Mouse (Mus musculus): Measurements from ENCODE around the gene Gimap5. TPM values are rescaled to one million over a fixed set of nuclear protein-coding genes. Genes with fewer than 3 reads are reported as not detected.

The Gimap5 gene
- 1 to 10 TPM in 1 of 2 experiments, under 1 TPM in 1; 0.89 to 1.4 TPM for total RNA-seq (2021)
- long read RNA-seq, experiment 1 = 0 reads
- long read RNA-seq, experiment 2 = 0 reads

DNA sequence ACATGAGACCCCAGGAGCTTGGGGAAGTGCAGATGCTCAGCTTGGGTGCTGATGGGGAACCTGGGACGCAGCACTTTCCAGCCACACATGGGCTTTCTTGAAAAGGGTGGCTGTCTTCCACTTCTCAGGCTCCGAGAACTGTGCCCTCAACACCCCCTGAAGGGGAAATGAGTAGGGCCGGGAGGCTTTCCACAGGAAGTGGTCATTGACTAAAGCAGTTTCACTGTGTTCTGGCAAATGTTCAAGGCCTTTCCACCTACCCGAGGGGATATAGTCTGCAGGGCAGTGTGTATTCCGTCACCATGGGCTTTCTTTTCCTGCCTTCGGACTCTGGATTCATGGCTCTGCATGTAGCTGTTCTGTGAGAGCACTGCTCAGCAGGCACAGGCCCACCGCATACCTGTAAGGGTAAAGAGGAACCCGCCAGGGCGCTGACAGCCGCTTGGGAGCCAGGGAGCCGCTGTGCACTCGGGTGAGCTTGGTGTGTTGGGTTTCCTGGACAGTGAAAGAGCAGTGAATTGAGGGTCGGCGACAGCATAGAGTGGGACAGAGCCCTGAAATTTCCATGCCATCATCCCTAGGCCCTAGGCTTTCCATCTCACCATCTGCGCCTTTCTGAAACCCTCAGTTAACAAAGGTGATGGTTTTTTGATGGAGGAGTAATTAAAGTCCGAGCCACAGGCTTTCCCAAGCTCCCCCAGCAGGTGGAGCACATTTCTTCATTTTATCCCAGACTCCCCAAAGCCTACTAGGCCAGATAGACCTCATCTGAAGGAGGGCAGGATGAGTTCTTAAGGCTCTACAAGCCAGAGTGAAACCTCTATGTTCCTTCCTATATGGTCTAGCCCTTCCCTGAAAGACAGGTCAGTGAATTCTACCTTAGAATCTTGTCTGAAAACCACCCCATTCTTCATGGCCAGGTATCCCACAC, at the start of gene Gimap5:
Gene Gimap5, plus strand, starts transcription at position 239 of the 931 bp plus-strand sequence.
- peak in 1 of 2 experiments; percentile 22 for DNase-seq (ENCODE audit: low spot score in 2 of 2)

DNA sequence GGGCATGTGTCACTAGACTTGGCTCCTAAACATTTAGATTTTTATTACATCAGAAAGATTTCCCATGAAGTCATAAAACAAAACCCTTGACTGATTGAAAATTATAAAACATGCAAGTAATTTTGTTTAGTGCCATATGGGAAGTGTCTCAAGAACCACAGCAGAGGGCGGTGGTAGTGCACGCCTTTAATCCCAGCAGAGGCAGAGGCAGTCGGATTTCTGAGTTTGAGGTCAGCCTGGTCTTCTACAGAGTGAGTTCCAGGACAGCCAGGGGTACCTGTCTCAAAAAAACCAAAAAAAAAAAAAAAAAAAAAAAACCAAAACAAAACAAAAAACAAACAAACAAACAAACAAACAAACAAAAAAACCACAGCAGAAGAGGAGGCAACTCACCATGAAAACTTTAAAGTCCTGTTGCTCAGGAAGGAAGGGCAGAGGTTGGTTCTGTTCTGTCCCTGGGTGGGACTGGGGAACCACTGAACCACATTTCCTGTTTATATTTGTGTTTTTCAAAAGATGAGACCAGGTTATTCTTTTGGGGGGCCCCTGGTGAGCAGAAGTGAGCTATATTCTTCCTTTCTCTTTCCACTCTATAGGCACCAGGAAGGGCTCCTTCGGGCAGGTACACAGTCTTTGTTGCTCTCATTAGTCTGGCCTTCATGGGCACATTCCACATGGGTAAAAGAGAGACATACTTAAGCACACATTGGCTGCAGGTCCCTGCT, 49.0 kb upstream of the Gimap5 start:
- DNase-seq (ENCODE audit: low spot score in 2 of 2) = no peak

DNA sequence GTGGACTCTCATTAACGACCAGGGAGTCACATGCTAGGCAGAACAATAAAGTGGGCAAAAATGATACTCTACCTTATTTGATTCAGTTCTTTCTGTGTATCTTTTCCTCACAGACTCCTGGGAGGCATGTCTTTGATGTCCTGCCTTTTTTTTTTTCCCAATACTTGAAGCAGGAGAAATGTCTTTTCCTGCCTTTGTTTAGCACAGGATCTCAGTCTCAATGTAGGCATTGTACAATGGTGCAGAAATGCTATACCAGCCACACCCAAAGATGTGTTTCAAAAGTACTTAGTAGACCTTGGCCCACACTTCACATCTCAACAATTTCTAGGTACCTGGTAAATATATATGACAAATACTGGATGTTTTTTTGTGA, 48.5 kb upstream of the Gimap5 start:
- no peak for DNase-seq (ENCODE audit: low spot score in 2 of 2)

DNA sequence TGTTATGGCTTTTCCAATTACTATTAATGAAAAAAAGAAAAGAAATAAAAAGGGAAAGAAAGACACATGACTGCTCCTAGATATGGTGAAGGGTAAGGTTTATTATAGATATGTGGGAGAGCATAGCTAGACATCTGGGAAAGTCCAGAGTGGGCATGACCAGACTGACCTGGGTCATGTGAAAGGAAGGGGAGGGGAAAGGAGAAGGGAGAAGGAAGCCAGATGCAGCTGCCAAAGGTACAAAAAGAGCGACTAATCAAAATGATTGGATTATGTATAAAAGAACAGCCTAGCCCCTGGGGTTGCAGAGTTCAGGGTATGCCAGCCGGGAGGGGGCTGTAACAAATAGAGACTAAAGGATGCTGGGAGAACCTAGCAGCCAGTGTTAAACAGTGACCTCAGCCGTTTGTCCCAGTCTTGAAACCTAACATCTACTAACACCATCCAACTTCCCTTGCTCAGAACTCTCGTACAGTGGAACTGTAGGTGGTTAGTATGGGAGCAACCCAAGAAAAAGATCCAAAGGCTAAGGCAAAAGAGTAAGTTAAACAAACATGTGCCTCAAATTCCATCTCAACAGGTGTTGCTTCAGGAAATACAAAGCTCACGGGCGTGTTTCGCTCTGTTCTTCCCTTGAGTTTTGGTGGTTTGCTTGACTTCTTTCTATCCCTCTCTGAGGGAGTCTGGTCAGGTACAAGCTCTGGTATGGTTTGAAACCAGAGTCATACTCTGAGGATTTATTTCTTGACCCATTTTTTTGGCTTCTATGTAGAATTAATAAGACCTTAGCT, 47.7 kb upstream of the Gimap5 start:
- no peak for DNase-seq (ENCODE audit: low spot score in 2 of 2)

DNA sequence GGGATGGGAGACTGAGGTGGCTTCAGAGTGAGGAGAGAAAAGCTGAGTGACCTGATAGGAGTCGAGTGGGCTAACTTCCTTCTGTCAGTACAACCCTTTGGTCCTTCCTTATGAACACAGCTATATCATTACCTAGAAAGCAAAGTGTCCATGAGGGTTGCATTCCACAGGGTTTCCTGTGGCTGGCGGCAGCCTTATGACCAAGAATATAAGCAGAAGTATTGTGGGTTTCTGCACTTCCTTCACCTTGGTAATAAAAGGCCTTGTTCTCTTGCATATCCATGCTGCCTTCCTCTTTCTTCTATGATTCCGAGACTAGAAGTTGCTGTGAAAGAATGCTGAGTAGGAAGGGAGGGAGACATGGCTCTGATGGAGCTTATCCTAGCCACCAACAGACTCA, 47.1 kb upstream of the Gimap5 start:
- no peak for DNase-seq (ENCODE audit: low spot score in 2 of 2)

DNA sequence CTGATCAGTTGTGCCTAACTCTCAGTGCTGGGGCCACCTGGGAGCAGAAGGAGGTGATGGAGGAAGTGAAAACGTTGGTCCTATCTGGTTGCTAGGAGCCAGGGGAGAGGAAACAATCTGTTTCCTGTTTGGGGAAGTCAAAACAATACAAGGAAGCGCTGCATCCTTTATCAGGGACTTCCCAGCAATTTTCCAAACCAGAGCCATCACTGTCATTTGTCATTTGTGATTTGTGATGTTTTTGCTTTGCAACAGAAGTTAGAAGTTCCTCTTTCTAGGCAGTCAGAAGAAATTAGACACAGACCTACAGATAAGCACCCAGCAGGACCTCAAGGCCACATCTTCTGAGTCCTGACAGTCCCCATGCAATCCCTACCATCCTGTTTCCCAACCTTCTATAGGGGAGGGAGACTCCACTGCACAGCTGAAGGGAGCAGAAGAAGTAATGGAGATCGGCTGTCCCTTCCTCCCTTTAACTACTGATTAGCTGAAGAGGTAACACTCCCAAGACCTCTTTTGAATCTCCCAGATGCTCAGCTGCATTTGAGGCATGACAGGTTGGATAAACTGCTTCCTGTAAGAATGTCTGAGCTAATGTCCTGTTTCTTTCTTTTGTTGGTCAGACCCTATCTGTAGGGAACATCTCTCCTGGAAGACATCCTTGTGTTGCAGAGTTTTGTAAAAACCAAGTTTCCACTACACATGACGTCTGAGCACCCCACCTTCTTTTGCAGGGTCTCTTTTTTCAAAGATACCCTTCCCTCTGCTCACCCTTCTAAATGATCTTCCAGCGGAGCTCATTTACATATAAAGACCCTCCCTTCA, 45.5 kb upstream of the Gimap5 start:
- no peak for DNase-seq (ENCODE audit: low spot score in 2 of 2)

DNA sequence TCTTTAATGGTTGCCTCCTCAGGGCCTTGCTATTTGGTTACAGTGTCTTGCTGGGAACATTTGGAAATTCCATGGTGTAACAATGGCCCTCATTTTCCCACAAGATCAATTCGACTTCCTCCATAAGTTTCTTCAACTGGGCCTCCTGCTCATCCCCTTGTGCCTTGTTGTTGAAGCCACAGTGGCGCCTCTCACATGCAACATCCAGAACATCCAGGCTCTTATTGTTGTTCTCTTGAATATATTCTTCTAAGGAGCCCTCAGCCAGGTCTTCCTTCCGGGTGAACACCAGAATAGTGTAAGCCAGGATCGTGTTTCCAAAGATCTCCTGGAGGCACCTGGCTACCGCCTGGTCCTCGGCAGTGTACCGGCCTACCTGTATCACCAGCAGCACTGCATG, 43.9 kb upstream of the Gimap5 start:
- no peak for DNase-seq (ENCODE audit: low spot score in 2 of 2)

DNA sequence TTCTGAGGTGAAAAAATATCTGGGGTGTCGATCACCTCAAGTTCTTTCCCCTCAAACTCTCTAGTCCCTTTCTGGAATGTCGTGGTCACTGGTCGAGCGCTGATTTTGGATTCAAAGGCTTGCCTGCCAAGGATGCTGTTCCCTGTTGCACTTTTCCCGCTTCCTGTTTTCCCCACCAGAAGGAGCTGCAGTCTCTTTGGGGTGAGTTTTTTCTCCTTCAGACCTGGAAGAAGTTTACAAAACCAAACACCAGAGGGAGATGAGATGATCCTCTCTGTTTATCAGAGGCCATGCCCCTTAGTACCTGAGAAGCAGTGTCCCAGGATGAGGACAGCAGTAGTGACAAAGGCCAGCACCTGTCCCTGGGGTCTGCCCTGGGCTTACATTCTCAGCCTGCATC, 43.4 kb upstream of the Gimap5 start:
- DNase-seq (ENCODE audit: low spot score in 2 of 2) = no peak

DNA sequence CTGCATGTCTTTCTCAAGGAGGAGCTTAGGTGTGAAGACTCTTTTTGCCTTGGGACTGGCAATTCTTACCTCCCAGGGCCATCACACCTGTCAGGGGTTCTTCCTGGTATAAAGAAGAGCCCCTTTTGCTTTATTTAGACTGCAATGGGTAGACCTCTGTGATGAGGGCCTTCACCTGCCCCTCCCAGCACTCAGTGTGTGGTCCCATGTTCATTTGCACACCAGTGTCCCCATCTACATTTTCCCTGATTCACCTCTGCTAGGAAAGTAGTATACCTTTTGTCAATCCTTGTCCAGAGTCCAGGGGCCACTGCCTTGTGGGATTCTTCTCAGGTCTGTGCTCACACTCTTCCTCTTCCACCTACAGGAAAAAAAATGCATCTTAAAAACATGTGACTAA, 41.9 kb upstream of the Gimap5 start:
- no peak for DNase-seq (ENCODE audit: low spot score in 2 of 2)

DNA sequence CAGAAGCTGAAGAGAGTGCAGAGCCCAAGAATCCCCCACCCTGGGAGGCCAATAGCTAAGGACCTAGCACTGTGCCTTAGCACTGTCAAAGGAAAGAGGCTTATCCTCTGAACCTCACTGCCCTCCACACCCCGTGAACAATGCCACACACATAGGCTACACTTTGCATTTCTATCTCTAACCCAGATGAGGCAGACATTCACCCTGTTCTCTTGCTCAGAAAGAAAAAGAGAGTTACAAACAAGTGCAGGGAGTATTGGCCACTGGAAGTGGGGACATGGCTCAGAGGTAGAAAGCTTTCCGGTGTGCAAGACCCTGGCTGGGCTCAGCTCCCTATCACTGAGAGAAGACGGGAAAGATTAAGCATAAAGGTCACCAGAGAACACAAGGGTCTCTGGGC, 39.9 kb upstream of the Gimap5 start:
- no peak for DNase-seq (ENCODE audit: low spot score in 2 of 2)

DNA sequence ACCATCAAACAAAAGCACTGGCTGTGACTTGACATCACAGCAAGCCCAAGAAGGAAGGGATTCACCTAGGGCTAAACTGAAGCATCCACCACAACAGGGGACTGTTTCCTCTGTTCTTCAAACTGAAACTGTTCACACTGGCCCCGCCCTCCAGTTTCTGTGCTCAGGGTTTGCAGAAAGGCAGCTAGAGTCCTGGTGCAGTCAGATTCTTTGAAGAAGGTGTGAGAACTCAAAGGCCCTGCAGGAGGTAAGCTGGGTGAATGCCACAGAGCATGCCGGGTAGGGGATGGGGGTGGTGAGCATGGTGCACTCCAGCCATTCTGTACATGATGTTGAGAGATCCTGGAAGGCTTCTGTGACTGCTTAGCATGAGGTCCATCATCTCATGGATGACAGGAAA, 27.5 kb upstream of the Gimap5 start, which contains the start of the genes Gm28053 and Gimap7:
Gene Gm28053, plus strand, starts transcription at position 153 of the 400 bp plus-strand sequence.
Gene Gimap7, plus strand, starts transcription at position 167 of the 400 bp plus-strand sequence.
- no peak for DNase-seq (ENCODE audit: low spot score in 2 of 2)

DNA sequence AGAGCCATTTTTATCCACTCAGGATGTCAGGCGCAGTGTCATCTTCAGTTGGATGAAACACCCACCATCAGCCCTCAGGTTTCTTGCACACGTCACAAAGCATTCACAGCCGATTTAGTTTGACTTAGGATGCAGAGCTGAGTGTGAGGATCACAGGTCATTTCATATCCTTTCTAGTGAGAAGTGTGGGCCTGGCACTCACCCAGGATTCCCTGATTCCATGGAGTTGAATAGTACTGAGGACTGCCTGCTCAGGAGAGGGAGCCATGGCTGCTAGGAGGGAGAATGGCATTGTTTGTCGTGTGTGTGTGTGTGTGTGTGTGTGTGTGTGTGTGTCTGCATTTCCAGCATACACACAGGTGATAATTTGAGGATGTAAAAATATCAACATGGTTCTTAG, 25.7 kb upstream of the Gimap5 start:
- no peak for DNase-seq (ENCODE audit: low spot score in 2 of 2)

DNA sequence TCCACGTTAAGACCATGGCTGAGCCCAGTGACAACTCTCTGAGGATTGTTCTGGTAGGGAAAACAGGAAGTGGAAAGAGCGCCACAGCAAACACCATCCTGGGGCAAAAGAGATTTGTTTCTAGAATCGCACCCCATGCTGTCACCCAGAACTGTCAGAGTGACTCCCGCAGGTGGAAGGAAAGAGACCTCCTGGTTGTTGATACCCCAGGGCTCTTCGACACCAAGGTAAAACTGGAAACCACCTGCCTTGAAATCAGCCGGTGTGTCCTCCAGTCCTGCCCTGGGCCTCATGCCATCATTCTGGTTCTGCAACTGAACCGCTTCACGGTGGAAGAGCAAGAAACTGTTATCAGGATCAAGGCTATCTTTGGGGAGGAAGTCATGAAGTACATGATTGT, 22.5 kb upstream of the Gimap5 start:
- DNase-seq (ENCODE audit: low spot score in 2 of 2) = no peak

DNA sequence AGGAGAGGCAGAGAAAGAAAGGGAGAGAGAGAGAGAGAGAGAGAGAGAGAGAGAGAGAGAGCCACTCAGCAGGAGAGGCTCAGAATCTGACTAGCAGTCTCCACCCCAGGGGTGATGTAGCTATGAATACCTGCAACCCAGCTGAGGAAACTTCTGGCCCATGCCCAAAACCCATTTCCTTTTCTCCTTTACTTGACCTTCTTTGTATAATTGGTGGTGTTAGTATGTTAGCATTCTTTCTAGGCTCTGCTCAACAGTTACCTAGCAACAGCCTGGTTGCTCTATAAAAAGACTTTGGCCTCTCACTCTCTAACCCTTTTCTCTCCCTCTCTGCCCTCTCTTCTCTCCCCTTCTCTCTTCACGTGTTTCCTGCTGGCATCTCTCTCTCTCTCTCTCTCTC, 20.5 kb upstream of the Gimap5 start:
- no peak for DNase-seq (ENCODE audit: low spot score in 2 of 2)

DNA sequence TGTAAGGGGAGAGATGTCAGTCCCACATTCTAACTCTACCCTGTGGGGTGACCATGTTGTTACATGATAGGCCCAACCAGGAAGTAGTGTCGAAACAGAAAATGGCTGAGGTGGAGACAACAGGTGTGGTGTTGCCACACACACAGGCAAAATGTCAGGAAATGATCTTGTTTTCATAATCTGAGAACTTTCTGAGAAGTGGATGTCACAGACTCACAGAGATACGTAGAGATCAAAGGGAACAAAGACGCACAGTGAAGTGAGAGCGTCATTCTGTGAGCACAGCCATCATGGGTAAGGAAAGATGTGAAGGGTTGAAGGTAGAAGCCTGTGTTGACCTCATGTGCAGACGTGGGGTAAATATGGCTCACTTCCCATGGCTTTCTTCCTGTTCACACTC, 18.2 kb upstream of the Gimap5 start:
- DNase-seq (ENCODE audit: low spot score in 2 of 2) = no peak

DNA sequence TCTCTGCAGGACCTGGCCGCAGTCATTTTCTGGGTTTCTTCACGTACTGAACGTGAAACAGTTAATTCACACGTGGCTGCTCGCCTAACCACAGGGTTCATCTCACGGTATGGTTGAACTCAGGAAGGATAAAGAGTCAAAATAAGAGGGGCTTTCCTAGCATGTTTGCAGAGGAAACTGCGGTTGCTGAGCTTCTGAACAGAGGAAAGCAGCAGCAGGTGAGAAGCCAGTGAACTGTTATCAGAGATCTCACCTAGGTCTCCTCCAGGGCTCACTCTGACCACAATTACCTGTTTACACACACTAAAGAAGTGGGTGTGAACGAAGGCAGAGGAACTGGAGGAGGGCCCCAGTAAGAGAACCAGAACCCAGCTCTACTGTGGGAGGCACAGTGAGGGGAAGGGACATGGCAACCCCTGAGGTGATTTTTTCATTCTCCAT, 13.1 kb upstream of the Gimap5 start:
- no peak for DNase-seq (ENCODE audit: low spot score in 2 of 2)

DNA sequence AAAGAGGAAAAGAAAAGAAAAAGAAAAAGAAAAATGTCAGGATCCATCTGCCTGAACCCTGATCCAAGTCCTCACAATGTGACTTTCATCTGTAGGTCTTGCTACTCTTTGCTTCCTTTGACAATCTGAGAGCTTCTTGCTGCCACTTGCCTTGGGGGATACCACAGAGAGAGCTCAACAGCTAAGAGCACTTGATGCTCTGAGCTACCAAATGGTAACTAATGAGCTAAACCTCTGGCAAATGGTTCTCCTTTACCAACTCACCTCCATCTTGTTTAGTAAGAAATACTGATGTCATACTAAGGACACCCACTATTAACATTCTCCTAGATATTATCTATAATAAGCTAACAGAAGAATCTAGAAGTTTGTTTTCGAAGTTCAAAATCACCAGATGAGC, 12.3 kb upstream of the Gimap5 start:
- no peak for DNase-seq (ENCODE audit: low spot score in 2 of 2)

DNA sequence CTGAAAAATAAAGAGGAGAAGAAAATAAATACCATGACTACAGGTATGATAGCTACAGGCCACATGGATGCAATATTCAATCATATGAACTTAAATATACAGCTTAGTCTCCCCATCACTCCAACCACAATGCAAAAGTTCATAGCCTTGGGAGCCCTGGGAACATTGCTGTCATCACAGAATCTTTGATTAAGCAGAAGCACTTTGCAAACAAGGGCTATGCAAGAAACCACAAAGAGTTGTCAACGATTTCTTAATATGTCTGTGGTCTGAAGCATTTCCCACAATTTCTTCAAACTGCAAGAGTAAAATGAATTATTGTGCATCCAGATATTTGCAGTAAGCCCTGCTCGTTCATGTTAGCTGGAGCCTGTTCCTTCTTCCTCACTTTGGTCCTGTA, 8.9 kb upstream of the Gimap5 start:
- DNase-seq (ENCODE audit: low spot score in 2 of 2) = no peak

DNA sequence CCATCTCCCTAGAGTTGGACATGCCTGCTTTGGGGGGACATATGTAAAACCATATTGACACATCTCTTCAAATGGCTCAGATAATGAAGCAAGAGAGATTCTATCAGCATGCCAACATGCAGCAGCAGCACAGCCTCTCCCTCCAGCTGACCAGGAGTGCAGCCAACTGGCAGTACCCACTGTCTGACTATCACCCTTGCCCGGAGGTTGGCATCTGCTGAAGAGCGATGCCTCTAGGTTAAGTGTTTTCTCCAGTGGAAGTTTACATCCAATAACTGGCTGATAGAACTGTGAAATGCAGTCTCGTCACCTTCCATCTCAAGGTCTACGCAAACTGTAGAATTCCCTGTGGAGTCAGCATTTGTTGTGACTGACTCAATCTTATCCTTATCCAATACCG, 8.3 kb upstream of the Gimap5 start:
- no peak for DNase-seq (ENCODE audit: low spot score in 2 of 2)

DNA sequence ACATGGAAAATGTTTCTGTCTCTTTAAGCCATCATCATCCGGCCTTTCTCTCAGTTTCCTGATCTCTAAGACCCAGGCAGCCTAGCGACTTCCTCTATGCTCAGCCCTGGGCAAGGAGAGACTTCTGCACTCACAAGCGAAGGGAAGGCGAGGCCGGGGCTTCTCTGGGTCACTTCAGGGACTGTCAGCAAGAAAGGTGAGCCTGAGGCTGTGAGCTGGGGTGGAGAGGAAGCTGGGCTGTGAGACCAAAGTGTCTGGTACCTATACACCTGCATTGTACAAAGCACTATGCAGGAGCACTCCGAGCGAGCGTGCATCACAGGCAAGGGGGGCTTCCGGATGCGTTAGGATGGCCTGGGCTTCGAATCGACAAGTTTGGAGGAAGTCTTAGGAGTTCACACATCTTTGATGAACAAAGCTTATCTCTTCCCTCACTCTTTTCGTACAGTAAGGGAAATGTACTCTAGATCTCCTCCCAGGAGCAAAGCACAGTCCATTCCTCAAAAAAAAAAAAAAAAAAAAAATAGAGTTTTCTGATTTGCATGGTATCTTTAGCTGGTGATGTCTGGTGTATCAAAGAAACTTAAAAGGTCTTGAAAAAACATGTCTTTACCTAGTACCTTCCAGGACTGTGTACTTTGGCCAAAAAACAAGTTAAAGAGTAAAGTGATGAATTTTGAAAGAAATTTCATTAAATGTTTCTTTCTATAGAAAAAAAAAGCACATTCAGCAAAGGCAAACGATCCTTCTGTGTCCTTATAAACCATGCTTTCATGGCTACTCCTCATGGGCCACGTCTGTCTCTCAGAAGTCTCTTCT, 6.8 kb upstream of the Gimap5 start, which contains the start of gene Gimap1:
Gene Gimap1, plus strand, starts transcription at position 94 of the 819 bp plus-strand sequence.
- no peak for DNase-seq (ENCODE audit: low spot score in 2 of 2)

All from left cerebral cortex, adult 18-20 months (tissue).